Mouse (Mus musculus): ENCODE results near the gene Srd5a2.

The Srd5a2 gene

GRCm38 (mm10) chr17:73984508-73984907 is 63.2 kb downstream of the Srd5a2 start:
- no peak for DNase-seq (ENCODE audit: low spot score)

GRCm38 (mm10) chr17:73982871-73983270 is 64.8 kb downstream of the Srd5a2 start:
- DNase-seq (ENCODE audit: low spot score) = no peak

- no peak for DNase-seq (ENCODE audit: low spot score)
These were observed 71.7 kb downstream of the Srd5a2 start for GRCm38 (mm10) chr17:73976066-73976465.

GRCm38 (mm10) chr17:73972648-73973047 is 75.1 kb downstream of the Srd5a2 start:
- no peak for DNase-seq (ENCODE audit: low spot score)

GRCm38 (mm10) chr17:73971291-73971690 is 76.4 kb downstream of the Srd5a2 start:
- DNase-seq (ENCODE audit: low spot score) = no peak

- DNase-seq (ENCODE audit: low spot score) = peak; percentile 54
These were observed 77.2 kb downstream of the Srd5a2 start for GRCm38 (mm10) chr17:73970361-73971027.
